Mouse (Mus musculus) forebrain, embryonic 10.5 days (tissue): ENCODE measurements around the gene Yif1b. TPM values are rescaled to one million over a fixed set of nuclear protein-coding genes. Genes with fewer than 3 reads are reported as not detected.

Source experiments
- DNase-seq: peaks from one replicate; pipeline ENCODE4 v3.0.0-alpha.2; 2017; ENCODE audit warnings: low spot score; ENCODE audit errors: extremely low spot score
- H3K27ac ChIP-seq: fragments of 300-500 bp; sonication (generic); 2 replicates; pipeline ENCODE4 v1.5.1; 2016; ENCODE audit warnings: mild to moderate bottlenecking
- H3K27me3 ChIP-seq: fragments of 300-500 bp; sonication (generic); 2 replicates; pipeline ENCODE4 v1.6.1; 2016; ENCODE audit warnings: mild to moderate bottlenecking; ENCODE audit not compliant: poor library complexity, severe bottlenecking
- H3K36me3 ChIP-seq: fragments of 300-500 bp; sonication (generic); replicated peaks from 2 replicates; pipeline ENCODE4 v1.6.1; 2016; ENCODE audit warnings: mild to moderate bottlenecking, moderate library complexity
- H3K4me1 ChIP-seq: fragments of 300-500 bp; sonication (generic); 2 replicates; pipeline ENCODE4 v1.6.1; 2016
- H3K4me3 ChIP-seq: fragments of 300-500 bp; sonication (generic); 2 replicates; pipeline ENCODE4 v1.5.1; 2016; ENCODE audit warnings: mild to moderate bottlenecking, moderate library complexity
- H3K9me3 ChIP-seq: fragments of 300-500 bp; sonication (generic); 2 replicates; pipeline ENCODE4 v1.6.1; 2016; ENCODE audit warnings: mild to moderate bottlenecking, moderate library complexity
- WGBS: fragments of 180-500 bp; shearing (Covaris S2); methylation state at CpG from one replicate; pipeline ENCODE4 v1.1.7; 2016; 5-methylcytosine and 5-hydroxymethylcytosine counted together
- polyA plus RNA-seq: library from polyadenylated mRNA; unstranded; fragments of >200 nt; fragmentation: Nextera tagmentation; extraction: Ambion mirVana; gene quantifications from 2 replicates; pipeline ENCODE4 v1.2.1, GENCODE M21; 2016

The Yif1b gene
- polyA plus RNA-seq, 1 experiment from 2014 or later = 103 TPM

DNA sequence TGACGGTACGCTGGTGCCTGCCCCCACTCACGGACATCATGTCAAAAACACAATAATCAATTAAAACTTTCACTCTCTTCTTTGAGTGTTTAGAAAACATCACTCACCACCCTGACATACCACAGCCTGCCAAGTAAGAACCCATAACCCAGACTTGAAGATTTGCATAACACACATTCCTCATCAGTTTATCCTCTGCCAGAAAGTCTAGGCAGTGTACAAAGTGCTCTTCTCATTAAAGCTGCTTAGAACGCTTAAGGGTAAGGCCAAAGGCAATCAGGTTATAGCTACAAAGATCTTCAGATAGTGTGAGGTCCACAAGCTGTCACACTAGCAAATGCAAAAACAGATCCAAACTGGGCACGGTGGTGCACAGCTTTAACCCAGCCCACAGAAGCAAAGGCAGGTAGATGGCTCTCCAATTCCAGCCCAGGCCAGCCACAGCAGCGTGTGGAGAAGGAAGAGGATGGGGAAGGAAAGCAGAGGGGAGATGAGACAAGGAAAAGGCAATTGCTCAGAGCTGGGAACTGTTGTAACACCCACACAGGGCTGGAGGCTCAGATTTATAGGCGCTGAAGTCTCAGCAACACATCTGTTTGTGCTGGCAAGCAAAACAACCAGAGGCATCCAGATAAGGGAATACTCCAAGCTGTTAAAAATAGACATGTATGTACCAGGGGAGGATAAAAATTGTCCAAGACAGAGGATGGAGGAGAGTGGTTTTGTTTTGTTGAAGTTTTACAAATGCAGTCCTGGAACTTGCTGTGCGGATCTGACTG lies 33.7 kb downstream of the Yif1b start:
- DNase-seq = no peak
- WGBS = 86% methylated on average over 8 of the region's 8 CpGs
- no peak overlapping the region for H3K4me3 ChIP-seq
- no peaks in the 10 kb centered on the region for H3K27me3 ChIP-seq
- H3K27ac ChIP-seq = no peak overlapping the region
- H3K36me3 ChIP-seq = no peaks in the 10 kb centered on the region
- H3K9me3 ChIP-seq = no peaks in the 10 kb centered on the region
- H3K4me1 ChIP-seq = peaks cover 3% of the 10 kb centered on the region

DNA sequence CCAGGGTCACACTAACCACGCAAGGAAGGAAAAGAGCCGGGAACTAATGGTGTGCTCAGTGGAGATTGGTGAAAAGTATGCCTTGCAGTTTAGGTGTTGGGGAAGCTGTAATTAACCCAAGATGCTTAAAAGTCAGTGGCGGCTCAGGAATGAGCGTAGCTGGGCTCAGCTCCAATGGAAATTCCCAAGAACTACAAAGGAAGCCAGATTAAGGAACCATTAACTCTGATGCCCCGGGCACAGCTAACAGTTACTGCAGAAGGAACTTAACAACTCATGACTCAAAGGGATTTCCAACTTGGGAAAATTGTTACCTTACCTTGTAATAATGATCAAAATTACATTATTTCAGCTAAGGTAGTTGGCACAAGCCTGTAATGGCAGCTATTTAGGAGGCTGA lies 38.6 kb downstream of the Yif1b start:
- H3K36me3 ChIP-seq = no peaks in the 10 kb centered on the region
- WGBS = 78% methylated on average over 5 of the region's 5 CpGs

DNA sequence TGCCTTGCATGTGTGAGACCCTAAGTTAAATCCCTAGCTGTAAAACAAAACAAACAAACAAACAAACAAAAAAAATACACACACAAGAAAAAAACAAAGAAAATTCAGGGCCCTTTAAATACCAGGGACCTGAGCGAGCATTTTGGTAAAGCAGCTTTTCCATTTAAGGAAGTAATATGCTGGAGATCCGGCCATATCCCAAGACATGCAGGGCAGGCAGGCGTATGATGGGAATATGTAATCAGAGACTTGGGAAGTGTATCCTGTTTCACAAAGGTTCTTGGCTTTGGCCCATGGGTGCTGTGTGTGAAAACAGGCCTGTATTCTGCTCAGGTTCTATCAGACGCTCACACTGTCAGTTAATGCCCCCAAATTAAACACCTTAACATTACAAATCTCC lies 39.4 kb downstream of the Yif1b start:
- Histone ChIP-seq H3K4me1 (peaks cover 23% of the 10 kb centered on the region), H3K4me3 (no peak overlapping the region), H3K27ac (no peak overlapping the region), H3K9me3 (no peaks in the 10 kb centered on the region), H3K36me3 (no peaks in the 10 kb centered on the region), H3K27me3 (peaks cover 35% of the 10 kb centered on the region)
- WGBS = 87% methylated on average over 4 of the region's 4 CpGs
- DNase-seq = no peak

More for the DNA sequence above, 38.6 kb downstream of the Yif1b start:
- H3K27ac ChIP-seq = no peak overlapping the region
- H3K27me3 ChIP-seq = peaks cover 27% of the 10 kb centered on the region
- H3K4me1 ChIP-seq = peaks cover 15% of the 10 kb centered on the region
- no peak overlapping the region for H3K4me3 ChIP-seq
- no peak for DNase-seq
- H3K9me3 ChIP-seq = no peaks in the 10 kb centered on the region

DNA sequence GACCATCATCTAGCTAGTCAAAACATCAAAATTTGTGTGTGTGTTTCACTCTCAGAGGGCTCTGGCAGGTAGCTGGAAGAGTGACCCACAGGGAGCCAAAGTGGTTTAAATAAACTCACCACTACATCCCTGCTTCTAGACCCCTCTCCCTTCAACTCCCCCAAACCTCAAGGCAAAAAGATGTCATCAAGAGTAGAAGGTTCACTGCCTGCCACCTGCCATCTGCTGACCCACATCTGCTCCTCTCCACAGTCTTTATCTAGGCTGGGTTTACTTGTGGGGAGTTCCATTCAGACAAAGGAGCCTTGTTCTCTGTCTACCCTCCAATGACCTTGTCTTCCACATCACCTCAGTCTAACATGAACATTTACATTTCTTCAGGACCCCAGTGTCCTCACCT lies 41.1 kb downstream of the Yif1b start:
- peaks cover 23% of the 10 kb centered on the region for H3K4me1 ChIP-seq
- H3K27me3 ChIP-seq = peaks cover 48% of the 10 kb centered on the region
- no peaks in the 10 kb centered on the region for H3K36me3 ChIP-seq
- H3K9me3 ChIP-seq = no peaks in the 10 kb centered on the region
- no peak for DNase-seq
- H3K4me3 ChIP-seq = no peak overlapping the region
- H3K27ac ChIP-seq = no peak overlapping the region

DNA sequence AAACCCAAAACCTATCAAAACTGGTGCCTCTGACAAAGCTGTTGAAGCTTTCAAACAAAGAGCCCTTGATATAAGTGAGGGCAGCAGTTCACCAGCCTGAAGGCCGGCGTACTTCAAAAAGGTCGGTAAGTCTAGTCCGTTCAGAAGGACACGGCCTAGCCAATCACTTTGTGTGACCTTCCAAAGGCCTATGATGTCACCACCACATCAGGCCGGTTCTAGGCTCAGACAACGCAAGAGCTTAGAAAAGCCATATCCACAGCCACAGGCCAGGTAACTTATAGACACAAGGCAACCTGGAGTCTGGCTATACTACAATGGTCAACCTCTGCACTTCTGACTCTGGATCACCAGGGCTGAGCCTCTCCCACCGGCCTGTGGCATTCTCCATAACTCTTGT lies 41.8 kb downstream of the Yif1b start:
- H3K36me3 ChIP-seq = no peaks in the 10 kb centered on the region
- peaks cover 55% of the 10 kb centered on the region for H3K27me3 ChIP-seq
- no peak overlapping the region for H3K4me3 ChIP-seq
- WGBS = 79% methylated on average over 8 of the region's 8 CpGs
- H3K9me3 ChIP-seq = no peaks in the 10 kb centered on the region
- peaks cover 23% of the 10 kb centered on the region for H3K4me1 ChIP-seq
- no peak for DNase-seq
- H3K27ac ChIP-seq = no peak overlapping the region

DNA sequence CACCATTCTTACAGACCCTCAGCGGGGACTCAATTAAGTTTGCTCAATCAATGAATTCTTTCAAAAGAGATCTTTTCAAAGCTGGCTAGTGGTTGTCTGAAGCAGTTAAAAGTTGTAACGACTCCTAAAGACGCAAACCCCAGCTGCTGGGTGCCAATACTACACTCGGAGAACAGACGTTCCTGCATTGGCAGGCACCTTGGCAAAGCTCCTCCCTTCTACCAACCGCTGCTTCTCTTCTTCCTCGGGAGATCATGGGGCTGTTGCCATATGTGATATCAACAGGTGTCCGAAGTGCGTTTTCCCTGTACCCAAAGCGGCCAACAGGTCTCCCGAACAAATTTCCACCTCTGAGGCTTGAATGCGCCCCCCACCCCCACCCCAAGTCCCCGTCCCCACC lies 42.7 kb downstream of the Yif1b start:
- DNase-seq = no peak
- H3K4me3 ChIP-seq = peak overlapping the region; percentile 73
- H3K27ac ChIP-seq = peak overlapping the region; percentile 84
- peaks cover 63% of the 10 kb centered on the region for H3K27me3 ChIP-seq
- H3K36me3 ChIP-seq = no peaks in the 10 kb centered on the region
- H3K9me3 ChIP-seq = no peaks in the 10 kb centered on the region
- 12% methylated on average over 13 of the region's 13 CpGs for WGBS
- peaks cover 23% of the 10 kb centered on the region for H3K4me1 ChIP-seq

DNA sequence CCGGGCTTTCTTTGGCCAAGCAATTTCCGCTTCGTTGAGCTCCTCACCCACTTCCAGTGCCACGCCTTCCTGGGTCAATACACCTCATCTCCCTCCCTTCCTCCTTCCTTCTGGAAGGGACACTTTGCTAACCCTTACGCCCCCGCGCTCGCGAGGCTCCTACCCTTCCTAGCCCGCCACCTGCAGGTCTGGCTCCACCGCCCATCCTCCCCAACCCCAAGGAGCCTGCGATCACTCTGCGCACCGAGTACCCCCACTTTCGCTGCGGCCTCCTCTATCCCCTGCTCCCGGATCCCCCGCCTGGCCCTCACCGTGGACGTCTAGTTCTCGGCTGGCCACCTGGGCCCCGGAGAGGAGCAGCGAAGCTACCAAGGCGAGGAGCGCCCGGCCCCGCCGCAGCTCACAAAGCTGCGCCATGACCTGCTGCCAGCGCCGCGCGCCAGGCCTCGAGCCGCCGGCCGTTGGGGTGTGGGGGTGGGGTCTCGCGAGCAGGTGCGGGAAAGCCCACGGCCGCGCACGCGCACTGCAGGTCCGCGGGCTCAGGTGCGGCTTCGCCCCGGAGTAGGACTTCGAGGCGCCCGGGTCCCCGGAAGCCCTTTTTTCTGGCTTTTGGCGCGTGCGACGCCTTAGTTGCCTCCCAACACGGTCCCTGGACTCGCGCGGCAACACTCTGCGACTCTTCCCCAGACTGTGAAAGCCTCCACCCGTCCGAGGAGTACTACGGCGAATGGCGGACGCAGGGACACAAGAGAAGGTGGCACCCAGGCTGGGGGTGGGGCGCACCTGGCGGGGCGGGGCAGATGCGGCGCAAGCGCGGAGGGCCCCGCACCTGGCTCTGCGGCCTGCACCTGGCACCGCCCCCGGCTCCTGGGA lies 43.3 kb downstream of the Yif1b start, which contains the start of gene Spint2:
Spint2 (minus strand) TSS at position 712 of the 873 bp plus-strand sequence.
- Histone ChIP-seq H3K27me3 (peaks cover 63% of the 10 kb centered on the region), H3K9me3 (no peaks in the 10 kb centered on the region), H3K27ac (peak within 1 kb of the TSS; percentile 84), H3K36me3 (no peaks in the 10 kb centered on the region), H3K4me1 (peaks cover 23% of the 10 kb centered on the region), H3K4me3 (peak within 1 kb of the TSS; percentile 73)
- DNase-seq = peak; percentile 48
- WGBS = under 1% methylated on average over 80 of the region's 80 CpGs

DNA sequence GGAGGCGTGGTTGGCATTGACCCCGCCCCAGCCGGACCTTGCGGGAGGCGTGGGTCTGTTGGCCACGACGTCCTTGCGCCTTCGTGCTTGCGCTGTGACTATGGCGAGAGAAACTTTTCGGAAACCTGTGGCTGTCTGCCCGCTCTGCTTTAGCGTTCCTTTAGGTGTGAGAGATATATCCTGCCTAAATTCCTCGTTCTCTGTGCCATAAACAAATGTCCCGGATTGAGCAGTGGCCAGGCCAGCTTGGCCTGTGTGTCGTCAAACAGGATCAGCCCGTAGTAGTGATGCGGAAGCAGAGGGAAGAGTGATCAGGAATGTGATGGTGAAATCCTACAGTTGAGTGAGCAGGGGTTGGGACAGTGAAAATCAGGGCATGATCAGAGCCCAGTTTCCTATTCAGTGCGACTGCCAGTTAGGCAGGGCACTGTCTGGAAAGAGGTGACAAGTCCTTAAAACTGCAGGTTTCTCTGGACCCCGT lies 44.0 kb downstream of the Yif1b start:
- Histone ChIP-seq H3K36me3 (no peaks in the 10 kb centered on the region), H3K27me3 (peaks cover 65% of the 10 kb centered on the region), H3K4me3 (peak overlapping the region; percentile 73), H3K27ac (peak overlapping the region; percentile 84), H3K4me1 (peaks cover 23% of the 10 kb centered on the region), H3K9me3 (no peaks in the 10 kb centered on the region)
- no peak for DNase-seq
- 11% methylated on average over 21 of the region's 21 CpGs for WGBS

DNA sequence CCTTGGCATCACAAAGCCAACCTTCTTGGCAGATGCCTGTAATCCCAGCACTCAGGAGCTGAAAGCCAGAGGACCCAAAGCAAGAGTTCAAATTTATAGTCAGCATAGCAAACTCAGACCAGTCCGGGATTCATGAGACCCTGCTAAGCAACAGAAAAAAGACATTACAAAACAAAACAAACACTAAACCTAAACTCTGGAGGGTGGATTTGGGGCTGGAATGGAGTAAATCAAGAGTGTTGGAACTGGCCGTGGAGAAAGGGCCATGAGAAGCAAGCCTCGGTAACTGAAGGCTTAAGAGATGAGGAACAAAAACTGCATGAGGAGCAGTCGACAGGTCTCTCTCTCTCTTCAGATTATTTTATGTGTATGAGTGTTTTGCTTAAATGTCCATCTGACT lies 45.7 kb downstream of the Yif1b start:
- Histone ChIP-seq H3K4me1 (peaks cover 27% of the 10 kb centered on the region), H3K36me3 (no peaks in the 10 kb centered on the region), H3K9me3 (no peaks in the 10 kb centered on the region), H3K27me3 (peaks cover 82% of the 10 kb centered on the region), H3K27ac (no peak overlapping the region), H3K4me3 (no peak overlapping the region)
- 90% methylated on average over 4 of the region's 4 CpGs for WGBS
- no peak for DNase-seq

DNA sequence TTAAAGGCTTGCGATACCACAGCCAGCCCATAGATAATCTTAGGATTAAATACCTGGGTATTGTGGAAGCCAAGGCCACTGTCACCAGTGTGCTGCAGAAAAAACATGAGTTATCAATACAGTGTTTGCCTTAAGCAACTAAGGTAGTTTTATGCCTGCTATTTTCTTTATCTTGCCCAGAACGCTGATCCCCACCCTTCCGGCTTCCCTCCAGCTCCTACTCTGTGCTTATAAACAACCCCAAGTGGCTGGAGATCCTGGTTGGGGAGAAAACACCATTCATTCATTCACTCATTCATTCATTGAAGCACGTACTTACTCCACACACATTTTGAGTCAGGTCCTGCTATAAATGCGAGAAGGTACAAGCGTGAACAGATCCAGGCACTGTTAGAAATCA lies 46.4 kb downstream of the Yif1b start:
- Histone ChIP-seq H3K9me3 (no peaks in the 10 kb centered on the region), H3K4me1 (peaks cover 33% of the 10 kb centered on the region), H3K27me3 (peaks cover 82% of the 10 kb centered on the region), H3K4me3 (no peak overlapping the region), H3K27ac (no peak overlapping the region), H3K36me3 (no peaks in the 10 kb centered on the region)
- no peak for DNase-seq
- WGBS = 94% methylated on average over 6 of the region's 6 CpGs

DNA sequence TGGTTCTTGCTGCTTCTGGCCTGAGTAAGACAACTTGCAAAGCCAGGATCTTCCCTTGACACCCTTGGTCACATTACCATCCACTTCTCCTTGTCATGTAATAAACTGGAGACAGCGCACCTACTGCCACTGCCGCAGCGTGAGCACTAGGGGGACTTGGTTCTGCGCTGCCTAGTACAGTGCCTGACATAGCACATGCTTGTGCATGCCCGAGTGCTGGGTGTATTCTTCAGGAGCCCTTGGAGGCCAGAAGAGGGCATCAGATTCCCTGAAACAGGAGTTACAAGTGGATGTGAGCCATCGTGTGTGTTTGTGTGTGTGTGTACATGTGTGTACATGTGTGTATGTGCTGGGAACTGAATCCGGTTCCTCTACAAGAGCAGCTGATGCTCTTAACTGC lies 49.4 kb downstream of the Yif1b start:
- H3K4me3 ChIP-seq = no peak overlapping the region
- peaks cover 75% of the 10 kb centered on the region for H3K27me3 ChIP-seq
- H3K4me1 ChIP-seq = peaks cover 36% of the 10 kb centered on the region
- no peak for DNase-seq
- no peaks in the 10 kb centered on the region for H3K36me3 ChIP-seq
- WGBS = 91% methylated on average over 7 of the region's 7 CpGs
- H3K27ac ChIP-seq = no peak overlapping the region
- no peaks in the 10 kb centered on the region for H3K9me3 ChIP-seq

DNA sequence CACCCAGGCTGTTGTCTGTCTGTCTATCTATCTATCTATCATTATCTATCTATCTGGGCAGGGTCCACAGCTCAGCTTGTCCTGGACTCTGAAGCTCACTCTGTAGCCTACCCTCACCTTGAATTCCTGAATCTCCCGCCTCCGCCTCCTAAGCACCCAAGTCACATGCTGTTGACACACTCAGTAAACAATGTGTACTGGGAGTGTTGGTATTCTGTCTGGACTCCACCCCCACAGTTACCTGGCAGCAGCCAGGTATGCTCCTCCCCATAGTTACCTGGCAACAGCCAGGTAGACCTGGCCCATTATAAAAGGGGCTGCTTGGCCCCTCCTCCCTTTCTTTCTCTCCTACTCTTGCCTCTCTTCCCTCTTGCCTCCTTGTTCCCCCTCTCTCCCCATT lies 50.0 kb downstream of the Yif1b start:
- Histone ChIP-seq H3K27ac (no peak overlapping the region), H3K36me3 (no peaks in the 10 kb centered on the region), H3K4me3 (no peak overlapping the region), H3K9me3 (no peaks in the 10 kb centered on the region), H3K27me3 (peaks cover 75% of the 10 kb centered on the region), H3K4me1 (peaks cover 42% of the 10 kb centered on the region)
- no peak for DNase-seq
- 90% methylated on average over 2 of the region's 2 CpGs for WGBS
